Mouse (Mus musculus) C2C12 (cell line): Measurements from ENCODE around the gene Tmem186.

ENCODE experiments used
- CTCF ChIP-seq: IDR thresholded peaks from one replicate; pipeline ENCODE4 v1.5.1; 2011; ENCODE audit not compliant: control insufficient read depth, insufficient read depth, insufficient read length
- MYOG ChIP-seq: IDR thresholded peaks from one replicate; pipeline ENCODE4 v1.6.1; 2011; ENCODE audit not compliant: control insufficient read depth, insufficient read length; ENCODE audit errors: extremely low read depth

DNA sequence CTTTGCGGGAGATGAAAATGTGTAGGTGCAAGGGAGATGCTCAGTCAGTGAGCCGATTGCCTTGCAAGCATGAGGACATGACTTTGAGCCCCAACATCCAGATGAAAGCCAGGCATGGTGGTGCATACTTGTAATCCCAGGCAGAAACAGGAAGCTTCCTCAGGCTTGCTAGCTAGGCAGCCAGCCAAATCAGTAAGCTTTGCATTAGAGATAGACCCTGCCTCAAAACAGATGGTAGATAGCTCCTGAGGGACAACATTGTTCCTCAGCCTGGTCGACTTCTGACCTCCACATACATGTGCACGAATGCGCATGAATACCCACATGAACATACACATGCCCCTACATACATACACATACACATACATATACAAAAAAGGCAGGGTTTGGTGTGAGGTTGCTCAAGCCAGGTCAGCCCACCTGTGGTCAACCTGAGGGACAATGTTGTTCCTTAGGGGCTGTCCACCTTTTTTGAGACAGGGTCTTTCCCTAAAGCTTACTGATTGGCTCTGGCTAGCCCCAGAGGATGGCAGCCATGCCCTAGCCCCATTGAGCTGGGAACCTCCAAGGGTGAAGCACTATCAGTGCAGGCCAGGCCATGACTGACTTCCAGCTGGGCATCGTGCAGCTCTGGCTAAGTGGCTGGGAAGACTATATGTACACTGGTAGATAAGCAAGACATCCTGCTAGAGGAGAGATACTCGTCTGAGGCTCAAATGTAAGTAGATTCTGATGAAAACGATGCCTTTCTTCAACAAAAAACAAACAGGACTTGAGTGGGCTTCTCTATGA, 25.1 kb downstream of the Tmem186 start:
- no peak for TF ChIP-seq CTCF
- no peak for TF ChIP-seq MYOG
